Mouse (Mus musculus): ENCODE measurements around the gene Tnfaip2.

The Tnfaip2 gene

GRCm38 (mm10) chr12:111427438-111428113 lies 14.7 kb upstream of the Tnfaip2 start:
- no peak for DNase-seq (ENCODE audit: low spot score in 2 of 2)

- DNase-seq (ENCODE audit: low spot score in 2 of 2): no peak
Measured at GRCm38 (mm10) chr12:111428364-111428763, 13.9 kb upstream of the Tnfaip2 start.

GRCm38 (mm10) chr12:111428961-111429911 lies 13.0 kb upstream of the Tnfaip2 start:
- no peak for DNase-seq (ENCODE audit: low spot score in 2 of 2)

GRCm38 (mm10) chr12:111430049-111430867 lies 12.0 kb upstream of the Tnfaip2 start:
- DNase-seq (ENCODE audit: low spot score in 2 of 2): no peak

GRCm38 (mm10) chr12:111430868-111431817 lies 11.1 kb upstream of the Tnfaip2 start:
- DNase-seq (ENCODE audit: low spot score in 2 of 2): no peak

- no peak for DNase-seq (ENCODE audit: low spot score in 2 of 2)
Measured at GRCm38 (mm10) chr12:111432097-111432496, 10.2 kb upstream of the Tnfaip2 start.

- no peak for DNase-seq (ENCODE audit: low spot score in 2 of 2)
Measured at GRCm38 (mm10) chr12:111432751-111433331, 9.4 kb upstream of the Tnfaip2 start.

GRCm38 (mm10) chr12:111434164-111434744 lies 8.0 kb upstream of the Tnfaip2 start:
- no peak for DNase-seq (ENCODE audit: low spot score in 2 of 2)

- no peak for DNase-seq (ENCODE audit: low spot score in 2 of 2)
Measured at GRCm38 (mm10) chr12:111434745-111435327, 7.4 kb upstream of the Tnfaip2 start.

- DNase-seq (ENCODE audit: low spot score in 2 of 2): peak in 1 of 2 experiments; percentile 42
Measured at GRCm38 (mm10) chr12:111436170-111436569, 6.1 kb upstream of the Tnfaip2 start.

- peak in 1 of 2 experiments; percentile 47 for DNase-seq (ENCODE audit: low spot score in 2 of 2)
Measured at GRCm38 (mm10) chr12:111436640-111437039, 5.6 kb upstream of the Tnfaip2 start.

- DNase-seq (ENCODE audit: low spot score in 2 of 2): no peak
Measured at GRCm38 (mm10) chr12:111437222-111437900, 4.9 kb upstream of the Tnfaip2 start.

- DNase-seq (ENCODE audit: low spot score in 2 of 2): no peak
Measured at GRCm38 (mm10) chr12:111438850-111439249, 3.4 kb upstream of the Tnfaip2 start.

- no peak for DNase-seq (ENCODE audit: low spot score in 2 of 2)
Measured at GRCm38 (mm10) chr12:111440701-111441373, 1.4 kb upstream of the Tnfaip2 start.

GRCm38 (mm10) chr12:111441523-111441922 lies 746 bp upstream of the Tnfaip2 start:
- no peak for DNase-seq (ENCODE audit: low spot score in 2 of 2)

- DNase-seq (ENCODE audit: low spot score in 2 of 2): no peak
Measured at GRCm38 (mm10) chr12:111443011-111443870, 972 bp downstream of the Tnfaip2 start.
